Mouse (Mus musculus): Measurements from ENCODE around the gene Atf1.
"Not testable (repeated sequence)": the region's sequence is repeated elsewhere in the genome, so short reads cannot be mapped to it uniquely, and the experiment has no call there.

Atf1 gene

DNA sequence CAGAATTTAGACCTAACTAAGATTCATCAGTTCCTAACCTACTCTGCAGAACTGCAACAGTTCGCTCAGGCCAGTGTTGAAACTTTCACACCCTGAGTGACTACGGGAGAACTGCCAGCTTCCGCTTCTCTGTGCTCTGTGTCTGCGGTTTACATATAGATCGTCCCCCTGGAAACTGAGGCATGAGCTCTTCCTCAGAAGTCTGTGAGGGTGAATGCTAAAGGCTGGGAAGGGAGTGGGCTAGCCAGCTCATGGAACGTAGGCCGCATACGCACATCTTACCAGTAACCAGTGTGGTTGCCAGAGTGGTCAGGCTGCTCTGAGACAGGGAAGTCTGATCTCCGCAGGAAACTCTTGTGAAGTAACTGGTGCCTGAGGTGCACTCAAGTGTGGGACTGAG is 11.4 kb upstream of the Atf1 start:
- no peak for DNase-seq

DNA sequence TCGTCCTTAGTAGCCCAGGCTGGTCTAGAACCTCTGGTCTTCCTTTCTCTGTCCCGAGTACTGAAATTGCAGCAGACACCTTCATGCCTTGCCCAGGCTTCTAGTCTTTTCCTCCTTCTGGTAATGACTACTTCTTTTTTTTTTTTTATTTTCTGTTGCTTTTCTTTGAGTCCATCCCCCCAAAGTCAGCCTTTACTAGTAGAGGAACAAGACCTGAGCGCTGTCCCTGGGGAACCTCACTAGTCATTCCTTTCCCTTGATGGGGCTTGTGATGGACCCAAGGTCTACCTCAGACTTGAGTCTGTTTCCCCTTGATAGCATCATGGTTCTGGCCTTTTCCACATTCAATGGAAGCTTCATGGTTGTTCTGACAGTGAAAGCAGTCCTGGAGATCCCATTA is 9.6 kb upstream of the Atf1 start:
- DNase-seq = no peak

DNA sequence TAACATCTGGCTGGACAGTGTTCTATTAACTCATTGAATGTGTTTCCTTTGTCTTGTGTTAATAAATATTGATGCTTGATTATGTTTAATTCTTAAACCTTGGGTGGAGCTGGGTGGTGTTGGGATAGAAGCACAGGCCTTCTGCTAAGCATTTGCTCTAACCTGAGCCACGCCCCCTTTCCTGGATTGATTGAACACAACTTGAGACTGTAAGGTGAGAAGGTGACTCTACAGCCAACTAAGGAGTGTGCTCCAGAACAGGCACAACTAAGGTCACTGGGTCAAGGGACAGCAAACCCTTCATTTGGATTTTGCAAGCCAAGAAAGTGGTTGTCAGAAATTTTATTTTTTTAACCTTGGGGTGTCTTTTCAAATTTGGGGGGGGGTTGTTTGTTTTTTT is 8.2 kb upstream of the Atf1 start:
- no peak for DNase-seq

DNA sequence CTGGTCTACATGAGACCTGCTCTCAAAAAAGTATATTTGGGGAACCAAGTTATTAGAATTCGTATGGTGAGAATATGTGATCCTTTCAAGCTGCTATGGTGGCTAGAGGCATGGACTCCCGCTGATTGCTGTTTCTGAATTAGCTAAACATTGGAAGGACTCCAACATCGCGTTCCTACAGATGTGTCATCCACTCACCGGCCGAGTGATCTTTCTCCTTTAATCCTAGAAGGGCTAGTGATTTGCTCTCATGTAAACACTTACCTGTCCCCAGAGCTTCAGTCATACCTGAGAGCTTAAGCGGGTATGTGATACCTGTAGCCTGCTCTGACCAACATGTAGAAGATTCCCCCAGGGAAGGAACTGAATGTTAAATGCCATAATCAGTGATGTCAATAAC is 6.7 kb upstream of the Atf1 start:
- no peak for DNase-seq

DNA sequence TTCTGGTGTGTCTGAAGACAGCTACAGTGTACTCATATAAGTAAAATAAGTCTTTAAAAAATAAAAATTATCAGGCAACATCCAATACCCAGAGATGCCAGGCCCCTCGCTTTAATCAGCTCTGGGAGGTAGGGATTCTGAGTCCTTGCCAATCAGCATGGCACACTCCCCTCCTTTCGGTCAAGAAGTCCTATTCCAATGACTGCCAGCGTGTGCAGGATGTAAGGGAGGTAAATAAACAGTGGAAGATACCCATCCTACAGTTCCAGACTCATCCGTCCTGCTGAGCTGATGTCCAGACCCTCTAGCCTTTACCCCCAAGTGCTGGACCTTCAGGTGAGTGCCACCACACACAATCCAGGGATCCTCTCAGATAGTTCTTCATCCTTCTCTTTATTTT is 2.2 kb upstream of the Atf1 start:
- no peak for DNase-seq

DNA sequence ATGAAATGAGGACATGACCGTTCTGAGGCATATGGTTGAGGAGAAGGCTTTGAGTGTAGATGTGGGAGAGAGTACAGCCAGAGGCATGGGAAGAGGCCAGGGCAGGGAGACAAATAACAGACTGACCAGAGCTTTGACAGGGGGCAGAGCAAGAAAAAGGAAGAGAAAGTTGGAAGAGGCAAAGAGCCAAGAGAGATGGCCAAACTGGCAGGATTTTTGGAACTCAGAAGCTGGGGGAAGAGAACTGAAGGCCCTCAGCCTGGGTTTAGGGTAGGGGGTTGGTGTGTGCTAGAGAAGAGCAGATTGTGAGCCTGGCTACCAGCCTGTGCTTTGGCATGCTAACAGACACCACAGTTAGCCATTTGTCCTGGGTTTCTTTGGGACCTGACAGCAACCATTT is 1.7 kb upstream of the Atf1 start:
- DNase-seq = no peak

DNA sequence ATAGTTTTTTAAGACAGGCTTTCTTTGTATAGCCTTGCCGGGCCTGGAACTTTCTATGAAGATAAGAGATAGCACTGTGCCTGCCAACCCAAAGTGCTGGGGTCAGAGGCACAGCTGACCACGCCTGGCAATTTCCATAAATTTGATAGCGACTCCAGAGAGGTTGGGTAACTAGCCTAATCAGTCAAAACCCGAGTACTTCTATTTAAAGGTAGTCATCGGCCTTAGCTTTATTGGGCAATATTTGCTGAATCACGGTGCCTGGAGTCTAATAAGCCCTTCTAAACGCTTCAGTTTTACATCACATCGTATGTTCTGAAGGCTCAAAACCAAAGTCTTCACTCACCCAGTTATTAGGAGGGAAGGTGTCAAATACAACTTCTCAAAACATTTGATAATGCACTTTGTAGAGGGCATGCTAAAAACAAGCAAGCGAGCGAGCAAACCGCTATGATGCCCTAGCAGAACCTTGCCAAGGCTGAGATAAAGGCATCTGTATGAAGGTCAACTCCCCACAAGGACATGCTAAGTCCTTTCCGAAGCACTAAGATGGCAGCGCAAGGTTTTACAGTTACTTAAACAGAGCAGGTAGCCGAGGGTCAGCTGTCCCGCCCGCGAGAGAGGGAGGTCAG is 472 bp upstream of the Atf1 start:
- no peak for DNase-seq

DNA sequence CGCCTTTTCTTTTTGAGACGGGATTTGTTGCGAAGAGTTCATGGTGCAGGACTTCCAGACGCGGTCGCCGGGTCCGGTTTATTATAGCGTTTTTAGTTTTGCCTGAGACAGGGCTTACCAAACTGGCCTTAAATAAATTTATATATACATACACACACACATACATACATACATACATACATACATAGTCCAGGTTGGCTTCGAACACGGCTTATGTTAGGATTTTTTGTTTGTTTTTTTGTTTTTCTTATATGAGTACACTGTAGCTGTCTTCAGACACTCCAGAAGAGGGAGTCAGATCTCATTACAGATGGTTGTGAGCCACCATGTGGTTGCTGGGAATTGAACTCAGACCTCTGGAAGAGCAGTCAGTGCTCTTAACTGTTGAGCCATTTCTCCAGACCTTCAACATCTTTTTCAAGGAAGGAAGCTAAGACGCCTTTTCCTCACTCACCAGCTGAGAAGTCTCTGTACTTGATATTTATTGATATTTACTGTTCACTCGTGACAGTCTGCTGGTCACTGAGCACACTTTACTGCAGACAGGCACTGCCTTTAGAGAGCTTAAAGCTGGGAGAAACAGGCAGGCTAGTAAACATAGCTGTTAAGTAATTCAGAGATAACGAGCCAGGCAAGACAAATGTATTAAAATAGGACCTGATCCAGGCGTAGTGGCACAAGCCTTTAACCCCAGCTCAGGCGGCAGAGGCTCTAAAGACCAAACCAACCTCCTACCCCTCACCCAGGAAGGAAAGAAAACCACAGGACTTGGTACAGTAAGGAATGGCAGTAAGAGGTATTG is 1.1 kb downstream of the Atf1 start:
- no peak for DNase-seq

DNA sequence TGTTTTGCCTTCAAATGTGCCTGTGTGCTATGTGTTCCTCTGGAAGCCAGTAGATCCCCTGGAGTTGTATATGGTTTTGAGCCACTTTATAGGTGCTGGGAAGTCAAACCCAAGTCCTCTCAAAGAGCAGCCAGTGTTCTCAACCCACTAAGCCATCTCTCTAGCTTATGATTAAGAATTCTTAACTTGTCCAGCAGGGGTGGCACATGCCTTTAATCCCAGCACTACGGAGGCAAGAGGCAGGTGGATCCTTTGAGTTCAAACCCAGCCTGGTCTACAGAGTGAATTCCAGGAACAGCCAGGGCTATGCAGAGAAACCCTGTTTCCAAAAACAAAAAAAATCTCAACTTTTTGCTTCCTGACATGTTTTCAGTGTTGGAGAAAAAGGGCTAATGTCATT is 3.0 kb downstream of the Atf1 start:
- DNase-seq = no peak

DNA sequence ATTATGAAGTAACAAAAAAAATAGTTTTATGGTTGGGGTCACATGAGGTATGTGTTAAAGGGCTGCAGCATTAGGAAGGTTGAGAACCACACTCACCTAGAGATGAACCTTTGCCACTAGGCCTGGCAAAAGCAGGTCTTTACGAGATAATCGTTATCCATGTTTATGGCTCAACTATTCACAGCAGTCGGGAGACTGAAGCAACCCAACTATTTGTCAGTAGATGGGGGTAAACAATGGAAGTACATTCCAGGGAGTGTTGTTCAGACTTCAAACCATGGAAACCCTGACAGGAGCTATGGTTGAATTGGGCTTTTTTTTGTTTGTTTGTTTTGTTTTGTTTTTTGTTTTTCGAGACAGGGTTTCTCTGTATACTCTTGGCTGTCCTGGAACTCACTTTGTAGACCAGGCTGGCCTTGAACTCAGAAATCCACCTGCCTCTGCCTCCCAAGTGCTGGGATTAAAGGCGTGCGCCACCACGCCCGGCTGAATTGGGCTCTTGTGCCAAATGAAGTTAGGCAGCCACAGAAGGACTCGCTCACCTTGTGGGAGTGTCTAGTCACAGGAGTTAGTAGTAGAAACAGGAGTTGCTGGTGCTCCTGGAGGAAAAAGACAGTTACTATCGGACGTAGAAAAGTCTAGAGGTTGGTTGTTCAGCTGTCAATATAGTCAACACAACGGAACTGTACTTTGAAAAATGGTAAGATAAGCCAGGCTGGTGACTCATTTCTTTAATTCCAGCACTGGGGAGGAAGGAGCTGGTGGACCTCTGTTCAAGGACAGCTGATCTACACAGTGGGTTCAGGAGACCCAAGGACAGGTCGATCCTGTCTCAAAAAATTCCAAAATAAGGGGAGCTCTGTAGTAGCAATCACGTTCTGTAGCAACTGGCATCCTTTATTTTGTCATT is 4.3 kb downstream of the Atf1 start:
- DNase-seq = no peak

DNA sequence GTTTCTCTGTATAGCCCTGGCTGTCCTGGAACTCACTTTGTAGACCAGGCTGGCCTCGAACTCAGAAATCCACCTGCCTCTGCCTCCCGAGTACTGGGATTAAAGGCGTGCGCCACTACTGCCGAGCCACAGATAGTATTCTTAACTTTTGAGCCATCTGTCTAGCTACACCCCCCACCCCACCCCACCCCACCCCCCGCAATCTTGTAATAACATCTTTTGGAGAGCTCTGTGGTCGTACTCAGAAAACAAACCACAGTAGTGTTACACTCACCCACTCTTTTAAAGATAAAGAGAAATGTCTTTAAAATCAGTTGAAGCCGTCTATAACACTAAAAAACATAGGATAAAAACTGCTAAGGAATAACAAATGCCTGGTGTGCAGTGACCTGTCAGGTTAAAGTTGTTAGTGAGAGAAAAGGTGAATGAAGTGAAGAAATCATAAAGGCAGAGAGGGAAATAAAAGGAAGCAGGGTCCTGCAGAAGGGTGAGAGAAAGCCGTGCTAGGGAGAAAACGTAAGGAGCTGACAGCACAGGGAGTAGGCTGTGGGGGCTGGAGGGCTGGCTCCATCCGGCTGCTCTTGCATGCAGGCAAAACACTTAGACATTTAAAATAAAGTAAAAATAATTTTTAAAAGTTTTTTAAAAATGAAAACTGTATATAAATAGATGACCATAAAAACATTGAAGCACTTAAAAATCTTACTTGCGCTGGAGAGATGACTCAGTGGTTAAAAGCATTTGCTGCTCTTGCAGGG is 7.8 kb downstream of the Atf1 start:
- no peak for DNase-seq

DNA sequence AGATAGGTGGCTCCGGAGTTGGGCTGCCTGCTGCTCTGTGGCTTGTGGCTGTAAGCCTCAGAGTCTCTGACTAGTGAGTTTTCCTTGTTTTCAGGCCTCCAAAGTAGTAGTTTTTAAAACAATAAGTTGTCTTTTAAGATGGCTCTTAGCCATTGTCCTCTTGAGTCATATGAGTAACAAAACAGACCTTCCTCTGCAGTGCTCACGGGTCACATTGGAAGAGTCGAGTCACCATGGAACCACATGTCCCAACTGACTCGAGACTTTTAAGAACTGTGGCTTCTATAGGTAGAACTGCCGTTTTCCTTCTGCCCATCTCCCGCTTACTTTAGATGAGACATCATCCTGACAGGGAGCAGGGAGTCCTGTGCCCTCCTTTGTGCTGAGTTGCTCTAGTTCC is 9.3 kb downstream of the Atf1 start:
- DNase-seq = no peak

DNA sequence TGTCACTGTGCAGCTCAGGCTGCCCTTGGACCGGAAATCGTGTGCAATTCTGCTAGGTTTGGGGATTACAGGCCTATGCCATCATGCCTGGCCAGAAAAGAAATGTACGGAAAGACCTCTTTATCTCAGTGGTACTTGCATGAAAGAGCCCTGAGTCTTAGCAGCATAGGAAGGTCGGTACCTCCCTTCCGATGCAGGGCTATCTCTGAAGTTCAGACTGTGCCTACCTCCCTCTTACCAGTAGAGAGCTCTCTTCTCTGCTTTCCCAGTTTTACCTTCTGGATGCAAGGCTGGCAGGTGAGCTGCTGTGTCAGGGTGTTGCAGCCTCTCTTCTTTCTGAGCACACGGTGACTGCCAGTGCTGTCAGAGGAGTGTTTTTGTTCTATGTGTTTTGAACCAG is 14.2 kb downstream of the Atf1 start:
- no peak for DNase-seq

DNA sequence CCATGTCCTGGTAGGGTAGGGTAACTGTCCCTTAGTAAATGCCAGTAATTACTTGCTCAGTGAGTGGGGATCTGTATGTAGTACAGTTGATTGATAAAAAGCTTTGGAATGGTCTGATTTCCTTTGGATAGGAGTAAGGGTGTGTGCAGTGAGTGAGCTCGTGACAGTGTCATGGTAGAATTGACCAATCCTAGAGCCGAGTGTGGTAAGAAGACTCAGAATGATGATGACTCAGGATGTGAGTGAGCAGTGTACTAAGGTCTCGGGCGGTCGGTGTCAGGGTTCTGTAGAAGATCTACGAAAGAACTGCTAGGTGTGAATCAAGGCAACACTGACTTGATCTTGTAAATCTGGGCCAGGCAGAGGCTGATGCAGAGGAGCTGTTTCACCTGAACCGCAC is 18.3 kb downstream of the Atf1 start:
- no peak for DNase-seq

DNA sequence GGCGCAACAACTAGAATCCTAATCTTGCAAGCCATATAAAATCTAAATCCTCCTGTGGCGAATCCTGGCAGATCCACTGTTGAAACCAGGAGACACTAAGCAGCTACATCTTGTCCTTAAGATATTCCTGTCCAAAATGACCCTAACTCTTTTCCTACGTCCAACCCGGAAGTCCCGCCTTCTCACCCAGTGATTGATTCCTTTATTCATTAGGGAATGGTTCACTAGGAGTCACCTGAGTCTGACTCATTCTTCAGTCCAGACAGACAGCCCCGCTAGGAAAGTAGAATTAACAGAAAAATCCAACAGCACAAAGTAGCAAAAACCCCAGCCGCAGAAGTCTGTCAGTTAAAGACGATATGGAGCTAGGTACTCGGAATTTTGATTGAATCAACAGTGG is 19.7 kb downstream of the Atf1 start:
- no peak for DNase-seq

DNA sequence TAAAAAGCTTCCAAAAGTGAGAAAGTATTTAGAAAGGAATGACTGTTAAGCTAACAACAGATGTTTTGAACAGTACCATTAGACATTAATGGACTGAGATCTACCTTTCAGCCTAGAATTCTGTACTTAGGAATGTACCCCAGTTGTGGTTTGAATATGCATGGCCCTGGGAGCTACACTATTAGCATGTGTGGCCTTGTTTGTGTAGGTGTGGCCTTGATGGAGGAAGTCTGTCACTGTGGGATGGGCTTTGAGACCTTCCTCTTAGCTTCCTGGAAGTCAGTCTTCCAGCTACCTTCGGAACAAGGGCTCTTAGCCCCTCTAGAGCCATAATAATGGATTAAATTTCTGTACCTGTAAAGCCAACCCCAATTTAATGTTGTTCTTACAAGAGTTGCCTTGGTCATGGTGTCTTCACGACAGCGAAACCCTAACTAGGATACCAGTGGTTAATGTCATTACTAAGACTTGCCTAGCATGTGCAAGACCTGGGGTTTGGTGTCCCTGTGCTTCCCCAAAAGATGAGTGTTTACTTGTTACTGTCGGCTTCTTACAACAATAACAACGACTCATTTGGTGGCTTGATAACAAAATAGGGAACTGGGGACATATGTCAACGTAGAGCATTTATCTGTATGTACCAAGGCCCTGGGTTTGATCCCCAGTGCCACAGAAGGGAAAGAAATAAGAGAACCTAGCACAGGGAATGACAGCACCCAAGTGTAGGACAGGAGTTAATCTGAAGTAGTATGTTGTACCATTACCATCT is 21.2 kb downstream of the Atf1 start:
- DNase-seq = no peak

DNA sequence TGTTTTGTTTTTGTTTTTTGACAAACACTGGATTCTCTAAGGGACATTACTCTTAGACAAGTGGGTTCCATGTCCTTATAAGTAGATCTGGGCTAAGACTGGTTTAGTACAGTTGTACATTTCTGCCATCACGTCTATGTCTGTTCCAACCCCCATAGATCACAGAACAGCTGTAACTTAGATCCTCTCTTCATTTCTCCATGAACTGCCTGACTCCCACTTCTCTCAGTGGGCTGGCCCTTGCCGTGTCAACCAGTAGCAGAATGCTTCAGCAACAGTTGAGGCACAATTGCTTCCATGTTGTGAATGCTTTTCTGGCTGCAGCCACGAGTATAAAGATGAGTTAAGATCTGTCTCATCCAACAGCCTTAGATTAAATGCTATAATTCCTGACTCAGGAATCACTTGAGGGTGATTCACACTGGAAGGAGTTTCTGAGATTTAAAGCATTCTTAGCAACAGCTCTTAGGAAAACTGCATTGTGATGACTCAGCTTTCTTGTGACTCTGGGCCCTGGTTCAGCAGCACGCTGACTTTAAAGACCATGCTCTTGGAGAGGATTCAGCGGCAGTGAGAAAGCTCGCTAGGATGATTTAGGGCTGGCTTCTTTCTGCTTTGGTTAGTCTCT is 23.6 kb downstream of the Atf1 start:
- no peak for DNase-seq

DNA sequence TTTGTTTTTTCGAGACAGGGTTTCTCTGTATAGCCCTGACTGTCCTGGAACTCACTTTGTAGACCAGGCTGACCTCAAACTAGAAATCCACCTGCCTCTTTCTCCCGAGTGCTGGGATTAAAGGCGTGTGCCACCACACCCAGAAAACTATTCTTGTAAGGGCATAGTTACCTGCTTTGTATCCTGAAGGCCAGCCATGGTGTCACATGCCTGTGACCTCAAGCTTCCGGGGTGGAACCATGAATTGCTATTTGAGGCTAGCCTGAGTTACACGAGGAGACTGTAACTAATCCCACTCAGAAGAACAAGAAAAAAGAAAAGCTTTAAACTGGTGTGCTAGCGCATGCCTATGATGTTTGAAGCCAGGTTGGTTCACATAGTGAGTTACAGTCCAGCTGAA is 28.8 kb downstream of the Atf1 start:
- DNase-seq = no peak

DNA sequence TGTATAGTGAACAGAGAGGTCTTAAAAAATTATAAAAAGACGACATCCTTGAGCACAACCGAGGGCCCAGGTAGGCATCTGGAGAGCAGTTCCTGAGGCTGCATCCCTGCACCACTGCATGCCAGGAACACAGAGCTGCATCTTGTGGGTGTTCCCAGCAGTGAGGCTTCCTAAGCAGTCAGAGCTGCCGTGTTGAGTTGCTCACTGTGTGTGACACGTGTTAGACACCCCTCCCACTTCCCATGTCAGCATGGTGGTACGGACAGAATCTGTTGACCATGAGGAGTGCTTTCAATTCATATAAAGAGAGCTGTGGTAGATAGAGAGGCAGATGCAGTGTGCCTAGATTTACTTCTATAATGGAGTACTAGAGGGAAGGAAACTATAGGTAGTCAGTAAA is 29.7 kb downstream of the Atf1 start:
- no peak for DNase-seq

DNA sequence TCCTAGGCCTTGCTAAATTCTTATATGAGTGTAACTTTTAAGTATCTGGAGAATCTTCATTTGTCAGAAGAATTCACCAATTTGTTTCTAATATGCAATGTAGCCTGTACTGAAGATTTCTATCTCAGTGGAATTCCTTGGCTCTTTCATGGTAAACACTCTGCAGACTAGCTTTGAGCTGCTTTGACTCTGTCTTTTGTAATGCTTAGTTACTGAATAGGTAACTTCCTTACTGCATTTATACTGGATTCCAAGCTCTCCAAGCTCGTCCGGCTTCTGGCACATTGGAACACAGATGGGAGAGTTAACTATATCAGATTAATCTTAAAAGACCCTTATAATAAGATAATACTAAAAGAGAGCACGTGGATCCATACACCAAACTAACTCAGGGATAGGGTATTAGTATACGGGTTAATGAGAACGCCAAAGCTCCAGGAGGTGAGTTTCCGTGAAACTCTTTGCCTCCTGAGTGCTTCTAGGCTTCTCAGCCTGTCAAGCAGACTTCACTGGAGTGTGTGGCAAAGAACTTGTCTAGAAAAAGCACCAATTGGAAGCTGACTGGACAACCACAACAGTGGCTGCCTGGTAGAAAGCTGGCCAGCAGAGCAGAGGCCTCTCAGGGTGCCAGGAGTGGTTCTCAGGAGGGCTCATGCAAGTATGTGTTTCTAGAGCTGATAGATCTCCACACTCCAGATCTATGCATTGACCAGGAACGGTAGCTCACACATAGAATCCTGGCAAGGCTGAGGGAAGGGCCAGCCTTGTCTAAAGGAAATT is 31.2 kb downstream of the Atf1 start:
- no peak for DNase-seq

DNA sequence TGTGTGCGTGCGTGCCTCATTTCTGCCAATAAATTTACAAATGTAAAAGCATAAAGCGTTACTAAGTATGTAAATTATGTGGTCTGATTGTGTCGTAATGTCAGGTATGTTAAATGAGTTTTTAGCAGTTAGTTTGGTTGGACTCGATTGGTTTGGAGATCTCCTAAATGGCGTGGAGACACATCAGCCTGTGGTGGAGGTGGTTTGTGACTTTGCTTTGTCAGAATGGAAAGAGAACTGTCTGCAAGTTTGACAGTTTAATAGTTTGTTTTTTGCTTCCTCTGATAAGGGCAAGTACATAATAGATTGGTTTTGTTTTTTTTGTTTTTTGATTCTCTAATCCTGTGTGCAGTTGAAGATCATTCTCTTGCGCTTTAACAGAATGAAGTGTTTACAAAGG is 32.7 kb downstream of the Atf1 start:
- not testable (repeated sequence) for DNase-seq
